Mouse (Mus musculus): ENCODE data around the gene Cdon. TPM values are rescaled to one million over a fixed set of nuclear protein-coding genes. Genes with fewer than 3 reads are reported as not detected.
"Not testable (repeated sequence)": the region's sequence is repeated elsewhere in the genome, so short reads cannot be mapped to it uniquely, and the experiment has no call there.

Gene Cdon
- polyA plus RNA-seq, 1 experiment from 2014 or later, result 10.4 TPM

- no peaks in the 10 kb centered on the region for H3K9me3 ChIP-seq
- H3K9ac ChIP-seq, result no peak overlapping the region
- 67% methylated on average over 7 of the region's 7 CpGs for WGBS
- H3K4me3 ChIP-seq (replicated peaks), result no peak overlapping the region
- ATAC-seq (ENCODE audit: insufficient read depth, low FRiP score, low read depth), result no peak
- H3K27me3 ChIP-seq (replicated peaks), result no peaks in the 10 kb centered on the region
- H3K27ac ChIP-seq, result no peak overlapping the region
- no peak overlapping the region for H3K4me2 ChIP-seq
- H3K36me3 ChIP-seq, result no peaks in the 10 kb centered on the region
- no peaks in the 10 kb centered on the region for H3K4me1 ChIP-seq
These were observed 9.0 kb upstream of the Cdon start for GRCm38 (mm10) chr9:35411975-35412374.

GRCm38 (mm10) chr9:35421730-35422235, 855 bp downstream of the Cdon start:
- H3K4me2 ChIP-seq, result peak overlapping the region; percentile 82
- peak overlapping the region; percentile 98 for H3K4me3 ChIP-seq (replicated peaks)
- no peaks in the 10 kb centered on the region for H3K9me3 ChIP-seq
- no peaks in the 10 kb centered on the region for H3K36me3 ChIP-seq
- peak overlapping the region; percentile 93 for H3K27ac ChIP-seq
- ATAC-seq (ENCODE audit: insufficient read depth, low FRiP score, low read depth), result peak; percentile 36
- H3K9ac ChIP-seq, result peak overlapping the region; percentile 96
- no peaks in the 10 kb centered on the region for H3K27me3 ChIP-seq (replicated peaks)
- peaks cover 12% of the 10 kb centered on the region for H3K4me1 ChIP-seq
- under 1% methylated on average over 34 of the region's 35 CpGs for WGBS

GRCm38 (mm10) chr9:35422405-35422941, 1.5 kb downstream of the Cdon start:
- Histone ChIP-seq H3K36me3 (no peaks in the 10 kb centered on the region), H3K9ac (no peak overlapping the region), H3K27ac (peak overlapping the region; percentile 93), H3K4me3 (replicated peaks) (peak overlapping the region; percentile 98), H3K27me3 (replicated peaks) (no peaks in the 10 kb centered on the region), H3K9me3 (no peaks in the 10 kb centered on the region), H3K4me1 (peaks cover 14% of the 10 kb centered on the region), H3K4me2 (peak overlapping the region; percentile 82)
- WGBS, result 6% methylated on average over 4 of the region's 4 CpGs
- ATAC-seq (ENCODE audit: insufficient read depth, low FRiP score, low read depth), result no peak

- no peak overlapping the region for H3K9ac ChIP-seq
- ATAC-seq (ENCODE audit: insufficient read depth, low FRiP score, low read depth), result no peak
- H3K4me3 ChIP-seq (replicated peaks), result peak overlapping the region; percentile 14; the same call in 1 of the 2 replicates
- peak overlapping the region; percentile 38 for H3K4me2 ChIP-seq
- H3K27me3 ChIP-seq (replicated peaks), result no peaks in the 10 kb centered on the region
- peaks cover 14% of the 10 kb centered on the region for H3K4me1 ChIP-seq
- no peak overlapping the region for H3K27ac ChIP-seq
- 32% methylated on average over 4 of the region's 4 CpGs for WGBS
- no peaks in the 10 kb centered on the region for H3K9me3 ChIP-seq
- H3K36me3 ChIP-seq, result no peaks in the 10 kb centered on the region
These were observed 2.3 kb downstream of the Cdon start for GRCm38 (mm10) chr9:35423265-35423664.

- Histone ChIP-seq H3K4me1 (peaks cover 14% of the 10 kb centered on the region), H3K9me3 (no peaks in the 10 kb centered on the region), H3K9ac (no peak overlapping the region), H3K4me2 (peak overlapping the region; percentile 45), H3K27me3 (replicated peaks) (no peaks in the 10 kb centered on the region), H3K4me3 (replicated peaks) (peak overlapping the region; percentile 7; the same call in 1 of the 2 replicates), H3K27ac (peak overlapping the region; percentile 38; the same call in 1 of the 2 replicates), H3K36me3 (no peaks in the 10 kb centered on the region)
- WGBS, result 12% methylated on average over 8 of the region's 8 CpGs
- peak; percentile 12; the same call in 1 of the 2 replicates for ATAC-seq (ENCODE audit: insufficient read depth, low FRiP score, low read depth)
These were observed 3.7 kb downstream of the Cdon start for GRCm38 (mm10) chr9:35424671-35425070.

- no peak overlapping the region for H3K9ac ChIP-seq
- peaks cover 12% of the 10 kb centered on the region; the same call in 1 of the 2 replicates for H3K4me1 ChIP-seq
- 87% methylated on average over 8 of the region's 8 CpGs for WGBS
- no peak overlapping the region for H3K4me2 ChIP-seq
- H3K4me3 ChIP-seq (replicated peaks), result no peak overlapping the region
- no peak for ATAC-seq (ENCODE audit: insufficient read depth, low FRiP score, low read depth)
- H3K27me3 ChIP-seq (replicated peaks), result no peaks in the 10 kb centered on the region
- H3K9me3 ChIP-seq, result no peaks in the 10 kb centered on the region
- H3K36me3 ChIP-seq, result no peaks in the 10 kb centered on the region
- no peak overlapping the region for H3K27ac ChIP-seq
These were observed 9.5 kb downstream of the Cdon start for GRCm38 (mm10) chr9:35430476-35430875.

- WGBS, result 65% methylated on average over 6 of the region's 6 CpGs
- H3K27me3 ChIP-seq (replicated peaks), result no peaks in the 10 kb centered on the region
- no peak overlapping the region for H3K4me3 ChIP-seq (replicated peaks)
- H3K4me1 ChIP-seq, result peaks cover 14% of the 10 kb centered on the region; the same call in 1 of the 2 replicates
- no peaks in the 10 kb centered on the region for H3K9me3 ChIP-seq
- no peak overlapping the region for H3K9ac ChIP-seq
- no peak overlapping the region for H3K4me2 ChIP-seq
- no peak overlapping the region for H3K27ac ChIP-seq
- no peaks in the 10 kb centered on the region for H3K36me3 ChIP-seq
- ATAC-seq (ENCODE audit: insufficient read depth, low FRiP score, low read depth), result no peak
These were observed 10.5 kb downstream of the Cdon start for GRCm38 (mm10) chr9:35431396-35431795.

GRCm38 (mm10) chr9:35432717-35433297, 11.9 kb downstream of the Cdon start:
- not testable (repeated sequence) for H3K9ac ChIP-seq; H3K27ac ChIP-seq; H3K4me2 ChIP-seq; H3K9me3 ChIP-seq; H3K27me3 ChIP-seq (replicated peaks); H3K36me3 ChIP-seq; H3K4me3 ChIP-seq (replicated peaks); ATAC-seq (ENCODE audit: insufficient read depth, low FRiP score, low read depth)
- 0 out of 2 replicates have a peak, but pooled peaks cover 12% of the 10 kb centered on the region for H3K4me1 ChIP-seq
- 71% methylated on average over 3 of the region's 3 CpGs for WGBS

GRCm38 (mm10) chr9:35434340-35434739, 13.4 kb downstream of the Cdon start:
- no peak for ATAC-seq (ENCODE audit: insufficient read depth, low FRiP score, low read depth)
- Histone ChIP-seq H3K4me1 (peaks cover 12% of the 10 kb centered on the region; the same call in 1 of the 2 replicates), H3K9me3 (no peaks in the 10 kb centered on the region), H3K36me3 (no peaks in the 10 kb centered on the region), H3K27ac (no peak overlapping the region), H3K9ac (no peak overlapping the region), H3K4me3 (replicated peaks) (no peak overlapping the region), H3K4me2 (no peak overlapping the region), H3K27me3 (replicated peaks) (no peaks in the 10 kb centered on the region)
- 68% methylated on average over 3 of the region's 3 CpGs for WGBS

GRCm38 (mm10) chr9:35435565-35435964, 14.6 kb downstream of the Cdon start:
- Histone ChIP-seq H3K27ac (no peak overlapping the region), H3K36me3 (no peaks in the 10 kb centered on the region), H3K9me3 (no peaks in the 10 kb centered on the region), H3K27me3 (replicated peaks) (no peaks in the 10 kb centered on the region), H3K4me1 (peaks cover 12% of the 10 kb centered on the region; the same call in 1 of the 2 replicates), H3K4me3 (replicated peaks) (no peak overlapping the region), H3K9ac (no peak overlapping the region), H3K4me2 (no peak overlapping the region)
- WGBS, result 22% methylated on average over 9 of the region's 9 CpGs
- ATAC-seq (ENCODE audit: insufficient read depth, low FRiP score, low read depth), result peak; percentile 53; the same call in 1 of the 2 replicates

- WGBS, result 82% methylated on average over 8 of the region's 8 CpGs
- H3K27ac ChIP-seq, result no peak overlapping the region
These were observed 17.5 kb downstream of the Cdon start for GRCm38 (mm10) chr9:35438286-35439061.

GRCm38 (mm10) chr9:35439062-35439442, 18.1 kb downstream of the Cdon start:
- Histone ChIP-seq H3K4me2 (no peak overlapping the region), H3K27ac (no peak overlapping the region), H3K27me3 (replicated peaks) (no peaks in the 10 kb centered on the region), H3K4me1 (peaks cover 4% of the 10 kb centered on the region; the same call in 1 of the 2 replicates), H3K36me3 (no peaks in the 10 kb centered on the region), H3K9me3 (no peaks in the 10 kb centered on the region), H3K9ac (no peak overlapping the region), H3K4me3 (replicated peaks) (no peak overlapping the region)
- ATAC-seq (ENCODE audit: insufficient read depth, low FRiP score, low read depth), result no peak
- 73% methylated on average over 6 of the region's 6 CpGs for WGBS

More at GRCm38 (mm10) chr9:35438286-35439061, 17.5 kb downstream of the Cdon start:
- Histone ChIP-seq H3K9me3 (no peaks in the 10 kb centered on the region), H3K27me3 (replicated peaks) (no peaks in the 10 kb centered on the region), H3K4me1 (peaks cover 3% of the 10 kb centered on the region; the same call in 1 of the 2 replicates), H3K9ac (no peak overlapping the region), H3K36me3 (no peaks in the 10 kb centered on the region), H3K4me2 (no peak overlapping the region), H3K4me3 (replicated peaks) (no peak overlapping the region)
- ATAC-seq (ENCODE audit: insufficient read depth, low FRiP score, low read depth), result no peak
